Mouse (Mus musculus) bone marrow macrophage, adult 2 months (primary cell): ENCODE measurements at regions not wholly inside any gene's neighbourhood (a gene's known extent, or its start where the extent isn't known, plus 50 kb on each side); places are given as distances from the start of the nearest gene placed in this dataset.
"Not testable (repeated sequence)": the region's sequence is repeated elsewhere in the genome, so short reads cannot be mapped to it uniquely, and the experiment has no call there.

ENCODE experiments used
- H3K27ac ChIP-seq: 2 replicates; pipeline ENCODE4 v1.5.1; 2012; ENCODE audit warnings: low read depth, low read length; ENCODE audit not compliant: insufficient read depth
- H3K4me1 ChIP-seq: 2 replicates; pipeline ENCODE4 v1.6.1; 2012; ENCODE audit warnings: low read length; ENCODE audit not compliant: control insufficient read depth, insufficient read depth
- H3K4me3 ChIP-seq: 2 replicates; pipeline ENCODE4 v1.5.1; 2012; ENCODE audit warnings: mild to moderate bottlenecking, low read length, moderate library complexity; ENCODE audit not compliant: insufficient read depth
- CTCF ChIP-seq: IDR thresholded peaks from 2 replicates; pipeline ENCODE4 v1.5.1; 2012; ENCODE audit warnings: low read depth, mild to moderate bottlenecking, low read length, moderate library complexity
- POLR2A ChIP-seq: IDR thresholded peaks from 2 replicates; pipeline ENCODE4 v1.6.1; 2012; ENCODE audit warnings: mild to moderate bottlenecking, low read depth, low read length, borderline replicate concordance

GRCm38 (mm10) chr12:117327086-117327485, 189.2 kb upstream of the Rapgef5 start:
- H3K27ac ChIP-seq, H3K4me1 ChIP-seq, H3K4me3 ChIP-seq: not testable (repeated sequence)

DNA sequence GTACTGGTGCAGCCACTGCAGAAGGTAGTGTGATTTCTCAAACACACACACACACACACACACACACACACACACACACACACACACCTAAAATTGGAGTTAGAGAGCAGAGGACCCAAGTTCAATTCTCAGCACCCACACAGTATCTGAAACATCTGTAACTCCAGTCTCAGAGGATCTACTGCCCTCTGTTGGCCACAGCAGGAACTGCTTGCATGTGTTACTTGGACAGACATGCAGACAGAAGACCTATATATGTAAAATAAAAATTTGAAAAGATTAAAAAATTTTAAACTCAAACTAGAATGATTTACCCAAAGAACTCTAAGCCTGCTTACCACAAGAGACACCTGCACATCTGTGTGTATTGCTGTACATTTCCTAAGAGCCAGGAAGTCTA, 185.9 kb upstream of the Rapgef5 start:
- Histone ChIP-seq H3K4me1 (no peaks in the 10 kb centered on the region), H3K4me3 (no peak overlapping the region), H3K27ac (no peak overlapping the region)
- TF ChIP-seq POLR2A (no peak), CTCF (no peak)

GRCm38 (mm10) chr12:117336856-117337255, 179.4 kb upstream of the Rapgef5 start:
- TF ChIP-seq POLR2A (no peak), CTCF (no peak)
- Histone ChIP-seq H3K4me1 (0 out of 2 replicates have a peak, but pooled peaks cover 2% of the 10 kb centered on the region), H3K27ac (no peak overlapping the region), H3K4me3 (no peak overlapping the region)

- no peaks in the 10 kb centered on the region for H3K4me1 ChIP-seq
- no peak for TF ChIP-seq POLR2A
- no peak overlapping the region for H3K27ac ChIP-seq
- no peak overlapping the region for H3K4me3 ChIP-seq
These were observed 174.0 kb upstream of the Rapgef5 start for GRCm38 (mm10) chr12:117342321-117342720.

DNA sequence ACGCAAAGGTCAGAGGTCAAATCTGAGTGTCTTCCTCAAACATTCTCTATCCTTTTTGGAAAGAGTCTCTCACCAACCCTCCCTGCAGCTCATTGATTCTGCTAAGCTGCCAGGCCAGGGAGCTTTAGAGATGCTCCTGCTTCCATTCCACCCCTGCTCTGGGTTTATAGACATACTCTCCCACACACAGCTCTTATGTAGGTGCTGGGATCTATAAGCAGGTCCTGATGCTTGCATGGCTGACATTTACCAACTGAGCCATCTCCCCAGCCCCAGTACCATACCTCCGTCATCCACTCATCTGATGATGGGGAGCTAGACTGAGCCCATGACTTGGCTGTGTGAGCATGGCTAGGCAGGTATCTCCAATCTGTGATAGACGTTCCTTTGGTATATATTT, 173.2 kb upstream of the Rapgef5 start:
- TF ChIP-seq CTCF (no peak), POLR2A (no peak)
- no peak overlapping the region for H3K27ac ChIP-seq
- H3K4me3 ChIP-seq: no peak overlapping the region
- H3K4me1 ChIP-seq: no peaks in the 10 kb centered on the region

GRCm38 (mm10) chr12:117343605-117344004, 172.7 kb upstream of the Rapgef5 start:
- H3K4me1 ChIP-seq, H3K4me3 ChIP-seq, H3K27ac ChIP-seq: not testable (repeated sequence)

DNA sequence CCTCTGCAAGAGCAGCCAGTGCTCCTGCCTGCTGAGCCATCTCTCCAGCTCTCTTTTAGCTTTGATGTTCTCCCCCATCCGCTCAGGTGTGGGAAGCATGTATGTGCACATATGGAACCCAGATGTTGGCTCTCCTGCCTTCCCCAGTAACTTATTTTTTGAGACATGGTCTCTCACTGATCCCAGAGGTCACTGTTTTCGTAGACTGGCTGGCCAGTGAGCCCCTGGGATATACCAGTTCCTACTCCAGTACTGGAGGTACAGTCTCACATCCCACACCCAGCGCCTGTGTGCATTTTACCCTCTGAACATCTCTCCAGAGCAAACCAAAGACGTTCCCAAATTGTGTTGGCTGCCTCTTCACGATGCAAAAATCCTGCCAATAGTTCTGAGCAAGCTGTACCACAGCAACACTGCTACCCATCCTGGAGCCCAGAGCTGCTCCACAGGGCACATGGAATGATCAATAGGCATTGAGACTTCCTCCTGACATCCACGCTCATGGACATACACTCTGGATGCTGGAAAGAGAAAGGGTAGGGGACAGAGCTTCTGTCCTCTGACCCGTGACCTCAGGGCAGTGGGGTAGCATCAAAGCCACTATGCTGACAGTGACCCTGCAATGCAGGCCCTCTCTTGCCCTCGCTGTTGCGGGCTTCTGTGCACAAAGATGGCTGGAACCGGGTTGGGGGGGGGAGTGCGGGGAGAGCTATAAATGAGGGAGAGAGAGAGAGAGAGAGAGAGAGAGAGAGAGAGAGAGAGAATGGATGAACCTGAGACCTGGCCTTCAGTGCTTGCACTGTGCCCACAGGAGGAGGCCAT, 171.8 kb upstream of the Rapgef5 start:
- TF ChIP-seq POLR2A (no peak), CTCF (no peak)
- no peak overlapping the region for H3K27ac ChIP-seq
- no peak overlapping the region for H3K4me3 ChIP-seq
- H3K4me1 ChIP-seq: no peaks in the 10 kb centered on the region

DNA sequence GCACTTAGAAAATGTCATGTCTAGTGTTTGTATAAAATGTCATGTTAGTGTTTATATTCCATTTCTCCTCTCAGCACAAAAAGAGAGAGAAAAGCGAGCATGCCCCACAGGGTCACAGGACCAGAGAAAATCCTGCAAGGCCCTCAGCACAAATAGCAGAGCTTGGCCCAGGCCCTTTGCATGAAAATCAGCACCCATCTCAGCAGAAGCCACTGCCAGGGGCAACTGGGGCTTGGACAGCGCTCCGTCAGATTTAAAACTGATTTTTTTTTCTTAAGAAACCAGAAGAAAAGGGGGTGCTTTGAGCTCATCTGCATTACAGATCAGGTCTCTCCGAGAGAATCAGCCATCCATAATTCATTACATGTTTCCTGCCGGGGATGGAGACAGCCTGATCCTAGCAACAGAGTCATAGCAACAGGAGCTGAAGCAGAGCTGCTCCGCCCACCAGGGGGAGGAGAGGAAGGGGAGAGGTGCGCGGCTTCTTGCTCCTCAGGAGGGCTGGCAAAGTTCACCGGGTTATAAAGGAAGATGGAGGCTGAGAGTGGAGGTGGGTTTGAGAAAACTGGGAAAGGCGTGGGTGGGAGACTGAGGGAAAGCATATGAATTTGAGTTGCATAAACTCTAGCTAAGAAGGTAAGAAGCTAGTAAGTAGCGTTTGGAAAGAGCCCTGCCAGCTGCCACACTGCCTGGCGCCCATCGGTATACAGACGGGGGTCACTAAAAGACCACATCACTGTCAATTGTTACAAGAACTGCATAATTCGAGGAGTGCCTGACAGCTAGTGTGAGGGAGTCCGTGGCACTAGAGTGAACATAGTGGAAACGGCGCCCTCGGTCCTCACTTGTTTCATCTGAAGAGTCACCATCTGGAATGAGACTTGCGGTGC, 170.9 kb upstream of the Rapgef5 start:
- H3K4me1 ChIP-seq: no peaks in the 10 kb centered on the region
- H3K27ac ChIP-seq: no peak overlapping the region
- TF ChIP-seq POLR2A: no peak
- TF ChIP-seq CTCF: no peak
- H3K4me3 ChIP-seq: no peak overlapping the region

- TF ChIP-seq CTCF (no peak), POLR2A (no peak)
- H3K27ac ChIP-seq: no peak overlapping the region
- no peaks in the 10 kb centered on the region for H3K4me1 ChIP-seq
- no peak overlapping the region for H3K4me3 ChIP-seq
These were observed 170.2 kb upstream of the Rapgef5 start for GRCm38 (mm10) chr12:117346091-117346490.

GRCm38 (mm10) chr12:117347135-117347534, 169.1 kb upstream of the Rapgef5 start:
- no peaks in the 10 kb centered on the region for H3K4me1 ChIP-seq
- H3K4me3 ChIP-seq: no peak overlapping the region
- TF ChIP-seq POLR2A (no peak), CTCF (no peak)
- H3K27ac ChIP-seq: no peak overlapping the region
